Mouse (Mus musculus) induced T-regulatory cell, adult 2 months (primary cell): ENCODE measurements around the gene Bend7.

ENCODE experiments used
- DNase-seq: peaks from one replicate; pipeline ENCODE4 v3.0.0-alpha.2; 2012; ENCODE audit warnings: low read depth

The Bend7 gene

GRCm38 (mm10) chr2:4717769-4718661 lies at the start of gene Bend7:
Gene Bend7 (plus strand): TSS chr2:4717831.
- peak; percentile 4 for DNase-seq

- DNase-seq = no peak
These were observed 49.0 kb upstream of the Bend7 start for GRCm38 (mm10) chr2:4668626-4669025.

DNA sequence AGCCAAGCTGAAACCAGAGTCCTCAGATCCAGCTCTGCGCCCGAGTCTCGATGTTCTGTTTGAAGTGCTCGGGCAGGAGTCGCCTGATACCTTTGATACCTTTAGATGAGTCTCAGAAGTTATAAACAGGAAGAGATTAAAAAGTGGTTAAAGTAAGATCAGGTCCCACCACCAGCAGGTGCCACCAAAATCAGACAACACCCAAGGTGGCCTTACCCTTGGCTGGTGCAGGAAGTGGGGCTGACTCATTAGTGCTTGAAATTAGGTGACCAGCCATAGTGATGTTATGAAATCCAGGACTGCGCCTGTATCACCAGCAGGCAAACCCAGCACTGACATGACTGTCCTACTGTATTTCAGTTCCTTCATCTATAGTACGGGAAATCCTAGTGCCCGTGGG lies 47.9 kb upstream of the Bend7 start:
- DNase-seq = no peak

DNA sequence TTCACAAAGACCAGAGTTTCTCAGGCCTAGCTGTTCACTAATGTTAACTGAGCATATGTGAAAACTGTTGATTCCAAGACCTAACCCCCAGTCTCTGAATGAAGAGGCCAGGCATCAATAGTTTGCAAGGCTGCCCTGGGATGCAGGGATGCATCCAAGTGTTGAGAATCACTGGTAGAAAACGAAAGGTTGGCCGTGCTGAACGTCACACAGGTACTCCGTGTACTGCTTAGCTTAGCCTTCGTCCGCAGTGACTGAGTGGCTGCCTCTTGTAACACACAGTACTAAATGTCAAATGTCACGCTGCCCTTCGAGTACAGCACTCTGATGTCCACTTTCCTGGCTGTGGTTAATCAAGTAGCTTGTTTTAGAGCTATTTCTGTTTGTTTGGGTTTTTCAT lies 46.0 kb upstream of the Bend7 start:
- DNase-seq = no peak

DNA sequence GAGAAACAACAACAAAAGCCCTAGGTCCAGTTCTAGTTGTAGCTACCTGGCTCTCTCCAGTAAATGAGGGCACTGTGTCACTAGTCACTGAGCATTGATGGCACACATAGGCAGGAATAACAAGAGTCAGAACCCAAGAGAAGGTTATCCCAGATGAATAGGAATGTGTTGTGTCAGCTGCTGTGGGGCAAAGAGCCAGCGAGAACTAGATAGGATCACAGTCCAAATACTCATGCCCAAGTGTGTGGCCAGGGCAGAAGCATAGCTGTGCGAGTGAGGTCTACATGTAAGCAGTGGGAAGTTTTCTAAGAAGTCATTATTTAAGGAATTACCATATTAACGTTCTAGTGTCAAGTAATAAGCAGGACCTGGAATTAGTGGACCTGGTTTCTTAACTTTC lies 37.7 kb upstream of the Bend7 start:
- no peak for DNase-seq

DNA sequence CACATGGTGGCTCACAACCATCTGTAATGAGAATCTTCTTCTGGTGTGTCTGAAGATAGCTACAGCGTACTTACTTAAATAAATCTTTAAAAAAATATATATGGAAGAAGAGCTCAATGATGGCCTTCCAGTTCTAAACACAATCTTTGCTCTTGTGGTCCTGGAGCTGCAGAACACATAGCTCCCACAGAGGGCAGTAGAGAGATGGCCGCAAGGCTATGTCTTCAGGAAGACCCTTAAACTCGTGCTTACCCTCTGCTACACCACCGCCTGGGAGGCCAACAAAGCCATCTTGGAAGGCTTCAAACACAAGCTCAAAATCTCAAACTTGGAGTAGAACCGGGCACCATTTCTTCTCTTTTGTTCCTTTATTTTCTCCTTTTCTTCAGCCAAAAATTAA lies 6.4 kb upstream of the Bend7 start:
- DNase-seq = no peak

- no peak for DNase-seq
These were observed 406 bp upstream of the Bend7 start for GRCm38 (mm10) chr2:4717081-4717768.

GRCm38 (mm10) chr2:4723088-4723487 lies 5.5 kb downstream of the Bend7 start:
- no peak for DNase-seq

- DNase-seq = peak; percentile 6
These were observed 12.5 kb downstream of the Bend7 start for GRCm38 (mm10) chr2:4730161-4730560.

GRCm38 (mm10) chr2:4733971-4734370 lies 16.3 kb downstream of the Bend7 start:
- DNase-seq = no peak

- no peak for DNase-seq
These were observed 18.6 kb downstream of the Bend7 start for GRCm38 (mm10) chr2:4736095-4736797.

GRCm38 (mm10) chr2:4736798-4737155 lies 19.1 kb downstream of the Bend7 start:
- DNase-seq = no peak

DNA sequence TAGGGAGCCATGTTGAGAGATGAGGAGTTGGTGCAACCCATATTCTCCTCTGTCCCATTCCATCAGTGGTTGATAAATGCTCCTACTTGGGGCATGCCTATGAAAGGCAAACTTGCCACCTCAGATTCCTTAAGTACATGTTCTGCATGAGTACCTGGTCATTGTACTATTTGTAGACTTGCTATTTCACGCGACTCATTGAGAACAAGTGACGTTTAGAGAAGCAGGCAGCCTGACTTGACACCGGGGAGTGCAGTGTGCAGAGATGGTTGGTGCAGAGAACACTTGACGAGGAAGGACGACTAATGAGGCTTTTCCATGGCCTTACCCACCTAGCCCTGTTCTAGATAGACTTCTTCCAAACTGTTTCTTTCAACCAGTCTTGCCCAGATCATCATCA lies 34.3 kb downstream of the Bend7 start:
- DNase-seq = no peak

GRCm38 (mm10) chr2:4755716-4756115 lies 38.1 kb downstream of the Bend7 start:
- DNase-seq = no peak

GRCm38 (mm10) chr2:4757218-4757617 lies 39.6 kb downstream of the Bend7 start:
- no peak for DNase-seq

DNA sequence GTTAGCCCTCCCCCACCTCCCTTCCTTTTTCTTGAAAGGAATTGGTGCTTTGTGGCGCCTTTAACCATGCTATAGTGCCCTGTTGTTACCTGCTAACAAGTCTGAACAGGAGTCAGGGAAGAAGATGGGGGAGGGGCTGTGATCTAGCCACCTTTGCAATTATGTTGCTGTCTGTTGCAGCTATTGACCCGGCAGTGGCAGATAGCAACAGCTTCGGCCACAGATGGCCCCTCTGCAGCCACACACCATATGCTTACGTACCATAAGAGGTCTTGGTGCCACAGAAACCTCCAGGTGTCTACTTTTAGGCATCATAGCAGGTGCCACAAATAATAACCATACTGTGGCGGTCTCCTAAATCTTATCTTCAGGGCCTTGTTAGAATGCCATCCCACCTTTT lies 43.1 kb downstream of the Bend7 start:
- DNase-seq = no peak

DNA sequence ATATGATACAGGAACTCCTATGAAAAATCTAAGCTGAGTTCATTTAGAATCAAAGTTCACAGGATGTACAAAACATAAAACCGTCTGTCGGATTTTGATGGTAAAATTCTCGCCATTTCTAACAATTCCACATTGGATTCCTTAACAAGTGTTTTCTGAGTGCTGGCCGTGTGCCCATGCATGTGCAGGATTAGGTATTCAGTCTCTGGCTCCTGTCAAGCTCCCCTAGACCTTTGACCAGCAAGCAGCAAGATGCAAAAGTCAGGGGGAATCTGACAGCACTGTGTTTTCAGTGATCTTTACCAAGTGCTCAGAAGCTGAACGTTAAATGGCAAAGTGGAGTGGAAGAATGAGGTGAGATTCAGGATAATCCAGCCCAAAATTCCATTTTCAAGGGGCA lies 44.3 kb downstream of the Bend7 start:
- DNase-seq = no peak

DNA sequence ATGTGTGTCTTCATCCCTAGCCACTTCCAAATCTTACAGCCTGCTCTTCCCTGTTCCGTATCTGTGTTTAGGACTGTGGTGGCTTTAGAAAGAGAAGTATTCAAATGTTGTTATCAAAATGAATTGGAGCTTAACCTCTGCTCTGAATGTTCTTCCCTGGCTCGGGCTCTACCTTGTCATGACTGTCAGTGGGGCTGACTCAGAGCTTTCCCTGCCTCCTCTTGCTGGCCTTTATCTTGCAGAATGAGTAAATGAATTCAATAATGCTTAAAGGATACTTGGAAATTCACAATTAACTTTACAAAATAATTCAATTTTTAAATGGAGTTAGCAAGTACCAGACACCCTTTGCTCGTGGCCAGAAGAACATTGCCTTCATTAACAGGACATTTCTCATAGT lies 46.4 kb downstream of the Bend7 start:
- DNase-seq = no peak

DNA sequence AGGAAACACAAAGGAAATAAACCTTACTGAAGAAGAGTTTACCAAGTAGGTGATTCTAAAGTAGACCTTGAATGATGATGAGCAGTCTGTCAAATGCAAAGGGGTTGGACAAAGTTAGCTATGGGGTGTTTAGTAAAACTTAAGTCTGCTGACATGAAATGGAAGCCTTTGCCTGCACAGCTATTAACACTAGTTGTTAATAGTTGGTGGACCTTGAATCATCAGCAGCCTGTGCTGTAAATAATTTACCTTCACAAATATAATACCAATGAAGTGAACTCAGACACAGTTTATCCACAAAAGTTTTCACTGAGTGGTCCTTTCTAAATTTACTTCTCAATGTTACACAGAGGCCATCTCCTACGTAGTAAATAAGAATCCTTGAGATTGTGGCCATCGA lies 52.7 kb downstream of the Bend7 start:
- no peak for DNase-seq

GRCm38 (mm10) chr2:4773911-4774310 lies 56.3 kb downstream of the Bend7 start:
- DNase-seq = no peak

DNA sequence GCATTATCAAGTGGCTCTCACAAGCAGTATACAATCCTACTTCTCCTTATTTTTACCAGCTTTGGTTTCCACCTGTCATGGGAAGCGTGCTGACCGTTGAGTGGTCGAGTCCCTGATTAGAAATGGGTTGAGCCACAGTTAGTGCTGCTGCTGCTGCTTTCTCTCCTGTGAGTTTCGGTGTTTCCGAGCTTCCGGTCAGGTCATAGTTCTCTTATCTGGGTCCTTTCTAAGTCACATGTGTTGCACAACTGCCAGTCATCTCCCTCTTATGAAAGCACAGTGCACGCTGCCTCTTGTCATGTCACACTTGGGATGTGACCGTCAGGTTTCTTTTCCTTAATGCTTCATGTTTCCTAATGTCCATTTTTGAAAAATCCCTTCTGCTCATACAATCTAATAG lies 59.7 kb downstream of the Bend7 start:
- no peak for DNase-seq

GRCm38 (mm10) chr2:4781641-4782040 lies 64.0 kb downstream of the Bend7 start:
- DNase-seq = no peak

GRCm38 (mm10) chr2:4782401-4782800 lies 64.8 kb downstream of the Bend7 start:
- DNase-seq = no peak
